Mouse (Mus musculus): ENCODE measurements around the gene Orm2. TPM values are rescaled to one million over a fixed set of nuclear protein-coding genes. Genes with fewer than 3 reads are reported as not detected.
A peak's percentile ranks its signal among the peaks of the same experiment; 100 is the strongest.

The Orm2 gene
- polyA plus RNA-seq, 1 experiment, result not detected

DNA sequence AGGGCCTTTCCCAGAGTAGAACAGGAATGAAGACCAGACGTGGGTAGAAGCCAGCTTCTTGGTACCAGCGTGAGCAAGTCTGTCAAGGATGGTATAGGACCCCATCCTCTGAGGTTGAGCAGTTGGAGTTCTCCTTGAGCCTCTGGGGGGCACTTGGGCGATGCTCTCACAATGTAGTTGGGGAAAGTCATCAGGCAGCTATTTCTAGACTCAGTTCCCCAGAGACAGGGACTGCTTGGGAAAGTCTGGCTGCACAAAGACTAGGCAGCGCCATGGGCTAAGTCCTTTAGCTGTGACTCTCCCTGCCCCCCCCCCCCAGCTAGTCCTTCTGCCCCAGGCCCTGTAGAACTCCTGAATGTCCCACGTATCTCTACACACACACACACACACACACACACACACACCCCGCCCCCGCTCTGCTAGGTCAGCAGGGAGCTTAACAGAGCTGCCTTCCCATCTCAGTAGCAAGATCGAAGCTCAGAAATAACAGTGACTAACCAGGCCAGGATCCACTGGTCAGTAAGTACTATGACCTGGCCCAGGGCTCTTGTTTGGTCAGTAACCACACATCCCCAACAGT lies 37.5 kb downstream of the Orm2 start:
- no peaks in the 10 kb centered on the region for H3K36me3 ChIP-seq (ENCODE audit: control insufficient read depth, insufficient read depth, low read length)
- TF ChIP-seq POLR2A (IDR thresholded peaks at IDR 0.05; ENCODE audit: low read depth, low read length) (no peak), CTCF (conservative IDR thresholded peaks at IDR 0.05; ENCODE audit: insufficient read depth, insufficient read length, low read depth, low read length) (no peak)
- H3K4me1 ChIP-seq (ENCODE audit: control insufficient read depth, insufficient read depth, low read length), result no peaks in the 10 kb centered on the region
- H3K27me3 ChIP-seq (replicated peaks; ENCODE audit: control insufficient read depth, insufficient read depth, low read length), result no peaks in the 10 kb centered on the region
- no peak overlapping the region for H3K4me3 ChIP-seq (ENCODE audit: insufficient read depth, low read depth, low read length)
- no peak for DNase-seq
- 75% methylated on average over 8 of the region's 8 CpGs for WGBS
- H3K27ac ChIP-seq (ENCODE audit: insufficient read depth, low read depth, low read length), result peak overlapping the region; percentile 7; the same call in 1 of the 2 replicates

DNA sequence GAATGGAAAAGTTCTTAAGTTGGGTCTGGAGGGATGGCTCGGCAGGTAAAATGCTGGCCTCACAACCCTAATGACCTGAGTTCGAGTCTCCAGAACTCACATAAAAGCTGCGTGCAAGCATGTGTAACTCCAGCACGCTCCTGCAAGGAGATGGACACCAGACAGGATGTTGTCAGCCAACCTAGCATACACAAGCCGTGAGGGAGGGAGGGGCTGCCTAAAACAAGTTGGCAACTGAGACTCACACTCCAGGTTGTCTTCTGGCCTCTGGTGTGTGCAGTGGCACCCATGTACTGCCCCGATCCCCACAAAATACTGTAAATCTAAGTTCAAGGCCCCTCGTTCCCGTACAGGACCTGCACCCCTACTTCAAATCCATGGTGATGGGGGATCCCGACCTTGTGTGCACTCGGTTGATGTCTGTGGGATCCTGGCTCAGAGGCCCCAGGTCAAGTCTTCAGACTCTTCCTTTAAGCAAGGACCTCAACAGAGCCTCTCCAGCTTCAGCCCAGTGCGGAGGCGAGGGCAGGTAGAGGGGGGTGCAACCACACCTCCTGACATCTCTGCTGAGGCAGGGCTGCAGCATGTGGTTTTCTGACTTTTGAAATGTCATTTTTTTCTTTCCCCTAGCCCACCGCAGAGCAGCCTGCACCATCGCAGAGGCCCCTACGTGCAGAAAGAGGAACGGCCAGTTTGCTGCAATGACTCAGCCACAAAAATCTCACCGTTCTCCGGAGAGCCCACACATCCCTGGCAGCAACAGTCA lies 38.5 kb downstream of the Orm2 start:
- Histone ChIP-seq H3K27me3 (replicated peaks; ENCODE audit: control insufficient read depth, insufficient read depth, low read length) (no peaks in the 10 kb centered on the region), H3K36me3 (ENCODE audit: control insufficient read depth, insufficient read depth, low read length) (no peaks in the 10 kb centered on the region), H3K4me3 (ENCODE audit: insufficient read depth, low read depth, low read length) (no peak overlapping the region), H3K27ac (ENCODE audit: insufficient read depth, low read depth, low read length) (no peak overlapping the region), H3K4me1 (ENCODE audit: control insufficient read depth, insufficient read depth, low read length) (no peaks in the 10 kb centered on the region)
- TF ChIP-seq POLR2A (IDR thresholded peaks at IDR 0.05; ENCODE audit: low read depth, low read length), result no peak
- no peak for TF ChIP-seq CTCF (conservative IDR thresholded peaks at IDR 0.05; ENCODE audit: insufficient read depth, insufficient read length, low read depth, low read length)
- 88% methylated on average over 18 of the region's 18 CpGs for WGBS
- DNase-seq, result no peak

DNA sequence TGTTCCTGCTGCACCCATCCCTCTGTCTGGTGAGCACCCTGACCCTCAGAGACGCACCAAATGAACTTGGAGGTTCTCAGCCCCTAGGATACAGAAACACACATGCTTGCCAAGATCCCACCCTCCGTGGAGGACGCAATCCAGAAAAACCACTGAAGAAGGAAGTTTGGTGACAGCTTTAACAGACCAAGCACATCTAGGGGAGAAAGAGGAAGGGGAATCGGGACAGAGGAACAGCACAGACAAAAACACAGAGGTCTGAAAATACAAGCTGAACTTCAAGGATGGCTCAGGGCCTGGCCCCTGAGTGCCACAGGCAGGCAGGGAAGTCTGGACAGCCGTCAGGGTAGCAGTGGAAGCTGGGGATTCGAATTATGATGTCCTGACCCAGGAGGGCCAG lies 39.4 kb downstream of the Orm2 start:
- TF ChIP-seq CTCF (conservative IDR thresholded peaks at IDR 0.05; ENCODE audit: insufficient read depth, insufficient read length, low read depth, low read length) (no peak), POLR2A (IDR thresholded peaks at IDR 0.05; ENCODE audit: low read depth, low read length) (no peak)
- H3K36me3 ChIP-seq (ENCODE audit: control insufficient read depth, insufficient read depth, low read length), result no peaks in the 10 kb centered on the region
- 65% methylated on average over 6 of the region's 6 CpGs for WGBS
- no peak for DNase-seq
- H3K27me3 ChIP-seq (replicated peaks; ENCODE audit: control insufficient read depth, insufficient read depth, low read length), result no peaks in the 10 kb centered on the region
- no peak overlapping the region for H3K27ac ChIP-seq (ENCODE audit: insufficient read depth, low read depth, low read length)
- H3K4me3 ChIP-seq (ENCODE audit: insufficient read depth, low read depth, low read length), result no peak overlapping the region
- no peaks in the 10 kb centered on the region for H3K4me1 ChIP-seq (ENCODE audit: control insufficient read depth, insufficient read depth, low read length)

DNA sequence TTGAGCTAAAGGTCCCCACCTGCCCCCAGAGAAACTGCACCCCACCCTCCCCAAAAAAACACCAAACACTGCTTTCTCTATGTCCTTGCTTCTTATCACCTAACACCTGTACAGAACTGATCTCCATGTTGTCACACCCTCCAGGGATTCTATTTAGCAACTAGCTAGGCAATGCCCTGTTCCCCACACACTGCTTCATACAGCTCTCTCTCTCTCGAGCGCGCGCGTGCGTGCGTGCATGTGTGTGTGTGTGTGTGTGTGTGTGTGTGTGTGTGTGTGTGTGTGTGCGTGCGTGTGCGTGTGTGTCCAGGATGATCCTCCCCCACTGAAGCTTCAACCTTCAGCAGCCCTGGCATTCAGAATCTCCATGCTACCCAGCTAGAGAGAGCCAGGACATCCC lies 39.8 kb downstream of the Orm2 start:
- WGBS, result 70% methylated on average over 10 of the region's 10 CpGs
- peak overlapping the region; percentile 72 for H3K27ac ChIP-seq (ENCODE audit: insufficient read depth, low read depth, low read length)
- H3K4me3 ChIP-seq (ENCODE audit: insufficient read depth, low read depth, low read length), result peak overlapping the region; percentile 60
- H3K27me3 ChIP-seq (replicated peaks; ENCODE audit: control insufficient read depth, insufficient read depth, low read length), result no peaks in the 10 kb centered on the region
- no peak for DNase-seq
- TF ChIP-seq CTCF (conservative IDR thresholded peaks at IDR 0.05; ENCODE audit: insufficient read depth, insufficient read length, low read depth, low read length) (no peak), POLR2A (IDR thresholded peaks at IDR 0.05; ENCODE audit: low read depth, low read length) (no peak)
- H3K4me1 ChIP-seq (ENCODE audit: control insufficient read depth, insufficient read depth, low read length), result no peaks in the 10 kb centered on the region
- H3K36me3 ChIP-seq (ENCODE audit: control insufficient read depth, insufficient read depth, low read length), result no peaks in the 10 kb centered on the region

DNA sequence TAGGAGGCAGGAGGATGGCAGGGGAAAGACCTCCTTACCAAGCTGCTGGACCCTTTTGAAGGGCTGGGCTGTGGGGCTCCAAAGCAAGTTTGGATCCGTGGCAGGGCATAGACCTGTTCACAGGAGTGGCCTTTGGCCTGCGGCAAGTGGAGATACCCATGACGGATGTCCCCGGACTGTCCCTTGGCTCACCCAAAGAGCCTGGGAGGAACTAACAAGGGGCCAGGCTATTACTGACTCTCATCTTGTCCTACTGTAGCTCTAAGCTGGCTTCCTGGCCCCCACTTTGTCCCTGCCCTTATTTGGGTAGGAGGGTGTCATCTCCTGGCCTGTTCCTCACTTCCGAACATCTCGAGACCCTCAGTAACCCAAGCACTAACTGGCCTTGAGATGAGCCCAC lies 40.3 kb downstream of the Orm2 start:
- 24% methylated on average over 6 of the region's 6 CpGs for WGBS
- H3K4me3 ChIP-seq (ENCODE audit: insufficient read depth, low read depth, low read length), result peak overlapping the region; percentile 60
- H3K36me3 ChIP-seq (ENCODE audit: control insufficient read depth, insufficient read depth, low read length), result no peaks in the 10 kb centered on the region
- no peaks in the 10 kb centered on the region for H3K4me1 ChIP-seq (ENCODE audit: control insufficient read depth, insufficient read depth, low read length)
- H3K27me3 ChIP-seq (replicated peaks; ENCODE audit: control insufficient read depth, insufficient read depth, low read length), result no peaks in the 10 kb centered on the region
- TF ChIP-seq POLR2A (IDR thresholded peaks at IDR 0.05; ENCODE audit: low read depth, low read length), result no peak
- H3K27ac ChIP-seq (ENCODE audit: insufficient read depth, low read depth, low read length), result peak overlapping the region; percentile 72
- DNase-seq, result no peak

DNA sequence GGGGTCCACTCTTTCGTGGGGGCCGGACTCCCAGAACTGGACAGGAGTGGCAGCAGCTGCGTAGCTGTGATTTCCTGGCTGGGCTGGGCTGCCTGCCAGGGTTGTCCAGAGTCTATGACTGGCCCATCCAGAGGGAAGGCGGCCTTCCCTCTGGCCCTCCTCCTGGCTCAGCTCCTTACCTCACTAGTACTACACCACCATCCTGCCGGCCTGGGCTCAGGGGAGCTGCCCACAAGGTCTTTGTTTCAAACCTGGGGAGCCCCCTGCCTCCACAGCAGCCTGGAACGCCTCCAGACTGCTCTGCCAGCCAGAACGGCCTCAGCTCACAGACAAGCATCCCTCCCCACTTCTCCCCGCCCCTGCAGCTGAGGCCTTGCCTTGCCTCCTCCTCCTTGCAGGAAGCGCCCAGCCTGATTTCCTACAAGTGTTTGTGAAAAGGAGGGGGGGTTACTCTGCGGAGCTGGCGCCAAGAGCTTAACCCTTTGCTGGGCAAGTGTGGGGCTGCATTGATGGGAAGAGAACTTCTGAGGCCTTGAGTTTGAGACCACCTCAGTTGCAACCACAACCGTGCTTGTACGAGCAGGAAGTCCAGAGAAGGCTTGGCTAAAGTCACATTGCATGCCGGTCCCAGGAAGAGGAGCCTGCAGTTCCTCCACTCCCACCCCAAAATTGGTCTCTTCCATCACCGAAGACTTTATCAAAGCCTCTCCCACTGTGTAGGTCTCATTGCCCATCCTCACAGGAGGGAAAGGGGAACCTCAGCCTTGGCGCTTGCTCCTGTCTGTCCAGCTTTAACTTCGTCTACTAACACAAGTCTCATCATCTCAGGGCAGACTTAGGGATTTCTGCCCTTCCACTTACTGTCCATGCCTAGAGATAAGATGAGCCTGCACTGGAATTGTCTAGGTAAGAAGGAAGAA lies 41.1 kb downstream of the Orm2 start, which contains the start of gene Akna:
Gene Akna, minus strand, starts transcription at position 315 of the 920 bp plus-strand sequence.
- WGBS, result 13% methylated on average over 17 of the region's 17 CpGs
- TF ChIP-seq POLR2A (IDR thresholded peaks at IDR 0.05; ENCODE audit: low read depth, low read length), result no peak
- no peak for TF ChIP-seq CTCF (conservative IDR thresholded peaks at IDR 0.05; ENCODE audit: insufficient read depth, insufficient read length, low read depth, low read length)
- Histone ChIP-seq H3K4me3 (ENCODE audit: insufficient read depth, low read depth, low read length) (peak within 1 kb of the TSS; percentile 60), H3K36me3 (ENCODE audit: control insufficient read depth, insufficient read depth, low read length) (no peaks in the 10 kb centered on the region), H3K27me3 (replicated peaks; ENCODE audit: control insufficient read depth, insufficient read depth, low read length) (no peaks in the 10 kb centered on the region), H3K4me1 (ENCODE audit: control insufficient read depth, insufficient read depth, low read length) (no peaks in the 10 kb centered on the region), H3K27ac (ENCODE audit: insufficient read depth, low read depth, low read length) (peak within 1 kb of the TSS; percentile 72)
- peak; percentile 94 for DNase-seq
